Mouse (Mus musculus) liver, adult 2 months (tissue): ENCODE measurements around the gene Ssh1.

Experiments
- CTCF ChIP-seq: fragments of 200-500 bp; IDR thresholded peaks from 2 replicates; pipeline ENCODE4 v1.5.1; 2011; ENCODE audit warnings: low read depth, low read length, control low read depth
- POLR2A ChIP-seq: fragments of 200-500 bp; IDR thresholded peaks from 2 replicates; pipeline ENCODE4 v1.6.1; 2011; ENCODE audit warnings: low read length, control low read depth; ENCODE audit not compliant: insufficient read depth; ENCODE audit errors: extremely low read depth

GRCm38 (mm10) chr5:113939263-113939900 is 54.3 kb downstream of the Ssh1 start:
- no peak for TF ChIP-seq CTCF
- TF ChIP-seq POLR2A, result no peak
